Mouse (Mus musculus) layer of hippocampus, adult 2 months (tissue): ENCODE data around the gene Tnfrsf1b. TPM values are rescaled to one million over a fixed set of nuclear protein-coding genes. Genes with fewer than 3 reads are reported as not detected.

Experiments used
- DNase-seq, 2 experiments: peaks; one replicate each; pipeline ENCODE4 v3.0.0; 2022; ENCODE audit warnings: low spot score in 2 of 2
- H3K27ac ChIP-seq: fragments of 200-600 bp; 2 replicates; pipeline ENCODE4 v1.8.1; 2022
- H3K4me3 ChIP-seq: fragments of 200-600 bp; 2 replicates; pipeline ENCODE4 v1.8.1; 2022; ENCODE audit warnings: mild to moderate bottlenecking
- CTCF ChIP-seq: fragments of 200-600 bp; conservative IDR thresholded peaks from 2 replicates; pipeline ENCODE4 v1.8.1; 2022; ENCODE audit warnings: antibody characterized with exemption, mild to moderate bottlenecking, moderate library complexity
- long read RNA-seq, 2 experiments: library from polyadenylated mRNA; stranded (forward); transcript quantifications; one replicate each; pipeline ENCODE4 v2.0.0; 2021; ENCODE audit warnings: borderline mapping rate in 2 of 2
- total RNA-seq, 2 experiments: library from RNA; stranded (reverse); gene quantifications; 2 replicates each; pipeline ENCODE4 v1.2.3; 2021

Tnfrsf1b gene
- total RNA-seq, result 1 to 10 TPM; 2.7 TPM
- long read RNA-seq, experiment 1, partial matches to known transcripts, result 0 of 1 reads
- long read RNA-seq, experiment 1, other reads (novel, unspliced or antisense), result 0 of 1 reads
- long read RNA-seq, experiment 2, partial matches to known transcripts, result 0 of 5 reads
- long read RNA-seq, experiment 2, other reads (novel, unspliced or antisense), result 2 of 5 reads

GRCm38 (mm10) chr4:145246173-145247011 is at the start of gene Tnfrsf1b:
Tnfrsf1b (minus strand) TSS chr4:145246870.
- Histone ChIP-seq H3K27ac (peak within 1 kb of the TSS; percentile 71), H3K4me3 (peak within 1 kb of the TSS; percentile 58)
- no peak for DNase-seq
- TF ChIP-seq CTCF, result no peak

GRCm38 (mm10) chr4:145295589-145296300 is 49.1 kb upstream of the Tnfrsf1b start:
- TF ChIP-seq CTCF, result peak; percentile 97
- H3K27ac ChIP-seq, result no peak overlapping the region
- DNase-seq, result peak; percentile 56 to 76
- H3K4me3 ChIP-seq, result no peak overlapping the region

GRCm38 (mm10) chr4:145294588-145294987 is 47.9 kb upstream of the Tnfrsf1b start:
- no peak for DNase-seq
- TF ChIP-seq CTCF, result no peak
- no peak overlapping the region for H3K4me3 ChIP-seq
- no peak overlapping the region for H3K27ac ChIP-seq

GRCm38 (mm10) chr4:145286369-145287120 is 39.9 kb upstream of the Tnfrsf1b start:
- TF ChIP-seq CTCF, result peak; percentile 95
- no peak overlapping the region for H3K4me3 ChIP-seq
- H3K27ac ChIP-seq, result no peak overlapping the region
- DNase-seq, result peak; percentile 69 to 77

GRCm38 (mm10) chr4:145284675-145285074 is 38.0 kb upstream of the Tnfrsf1b start:
- H3K4me3 ChIP-seq, result no peak overlapping the region
- DNase-seq, result no peak
- H3K27ac ChIP-seq, result no peak overlapping the region
- no peak for TF ChIP-seq CTCF

- no peak for DNase-seq
- Histone ChIP-seq H3K27ac (no peak overlapping the region), H3K4me3 (no peak overlapping the region)
- TF ChIP-seq CTCF, result no peak
Observed at GRCm38 (mm10) chr4:145283441-145283840, 36.8 kb upstream of the Tnfrsf1b start.

- DNase-seq, result no peak
- Histone ChIP-seq H3K4me3 (no peak overlapping the region), H3K27ac (no peak overlapping the region)
- TF ChIP-seq CTCF, result no peak
Observed at GRCm38 (mm10) chr4:145280966-145281365, 34.3 kb upstream of the Tnfrsf1b start.

GRCm38 (mm10) chr4:145278724-145279370 is 32.2 kb upstream of the Tnfrsf1b start:
- no peak overlapping the region for H3K27ac ChIP-seq
- H3K4me3 ChIP-seq, result no peak overlapping the region
- DNase-seq, result no peak
- TF ChIP-seq CTCF, result no peak

GRCm38 (mm10) chr4:145278231-145278630 is 31.6 kb upstream of the Tnfrsf1b start:
- DNase-seq, result no peak
- no peak overlapping the region for H3K27ac ChIP-seq
- TF ChIP-seq CTCF, result no peak
- no peak overlapping the region for H3K4me3 ChIP-seq

GRCm38 (mm10) chr4:145276368-145277249 is 29.9 kb upstream of the Tnfrsf1b start:
- Histone ChIP-seq H3K27ac (no peak overlapping the region), H3K4me3 (no peak overlapping the region)
- DNase-seq, result no peak
- no peak for TF ChIP-seq CTCF

GRCm38 (mm10) chr4:145274887-145275286 is 28.2 kb upstream of the Tnfrsf1b start:
- no peak for DNase-seq
- H3K27ac ChIP-seq, result no peak overlapping the region
- no peak for TF ChIP-seq CTCF
- no peak overlapping the region for H3K4me3 ChIP-seq
